Mouse (Mus musculus): ENCODE data around the gene Kif5a.

- TF ChIP-seq CTCF (IDR thresholded peaks at IDR 0.05; ENCODE audit: low read depth) (no peak), EP300 (IDR thresholded peaks at IDR 0.05; ENCODE audit: low read depth) (0 out of 2 replicates have a peak, but pooled peaks have one; percentile 27)
These were observed 74.0 kb downstream of the Kif5a start for GRCm38 (mm10) chr10:127189116-127189650.

Measured in liver, postnatal 0 days (tissue).